Mouse (Mus musculus) thymus, postnatal 36 days (tissue): Measurements from ENCODE around the gene Nubp1.

Experiments used
- DNase-seq, 2 experiments: peaks; one replicate each; pipeline ENCODE4 v3.0.0; 2022; ENCODE audit warnings: mixed read lengths in 2 of 2

Gene Nubp1

DNA sequence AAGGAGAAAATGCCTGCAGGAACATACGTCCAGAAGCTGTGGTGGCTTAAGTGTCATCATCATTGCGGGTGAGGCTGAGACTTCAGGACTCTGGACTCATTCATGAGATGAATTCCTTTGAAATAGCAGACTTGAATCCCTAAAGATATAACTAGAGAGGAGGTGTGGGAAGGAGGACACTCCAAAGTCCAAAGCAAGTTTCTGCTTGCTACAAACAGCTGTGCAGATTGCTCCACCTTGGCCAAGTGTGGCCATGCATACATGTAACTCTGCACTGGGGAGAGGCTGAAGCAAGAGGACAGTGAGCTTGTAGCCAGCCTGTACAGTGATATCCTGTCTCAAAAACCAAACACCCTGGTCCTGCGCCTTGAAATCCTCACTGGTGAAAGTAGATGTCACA, 60.2 kb downstream of the Nubp1 start:
- DNase-seq = no peak
